Mouse (Mus musculus): ENCODE measurements around the gene Tcte3. TPM values are rescaled to one million over a fixed set of nuclear protein-coding genes. Genes with fewer than 3 reads are reported as not detected.
"Not testable (repeated sequence)": the region's sequence is repeated elsewhere in the genome, so short reads cannot be mapped to it uniquely, and the experiment has no call there.

Gene Tcte3
- polyA plus RNA-seq, 1 experiment from 2014 or later = not detected

DNA sequence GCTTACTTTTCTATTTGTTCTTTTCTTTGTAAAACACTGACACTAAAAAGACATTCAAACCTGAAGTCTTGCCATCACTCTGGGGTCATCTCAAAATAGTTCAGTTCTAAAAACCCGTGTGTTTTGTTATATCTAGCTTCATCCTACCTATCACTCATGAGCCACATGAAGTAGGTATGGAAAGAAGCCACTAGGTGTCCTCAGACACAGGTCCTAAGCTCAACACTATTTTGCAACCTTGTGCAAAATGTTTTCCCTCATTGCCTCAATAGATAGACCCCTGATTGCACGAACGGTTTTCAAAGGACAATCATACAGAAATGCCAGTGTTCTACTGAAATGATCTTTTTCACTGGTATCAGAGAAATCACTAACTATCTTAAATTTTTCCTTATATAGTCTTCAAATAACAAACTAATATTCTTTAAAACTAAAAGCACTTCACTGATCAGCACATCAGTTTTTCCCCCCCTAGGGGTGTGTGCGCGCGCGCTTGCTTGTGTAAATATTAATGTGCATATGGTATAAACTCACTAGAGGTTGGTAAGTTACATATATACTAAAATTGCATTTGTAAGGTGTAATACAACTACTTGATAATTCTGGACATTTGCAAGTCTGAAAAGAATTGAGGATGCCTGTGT lies 63.4 kb downstream of the Tcte3 start:
- not testable (repeated sequence) for H3K27me3 ChIP-seq; H3K9me3 ChIP-seq (replicated peaks); H3K9ac ChIP-seq; H3K4me3 ChIP-seq; H3K36me3 ChIP-seq; H3K4me1 ChIP-seq; H3K27ac ChIP-seq
- peak; percentile 11; the same call in 1 of the 2 replicates for ATAC-seq (ENCODE audit: low FRiP score)
- 5% methylated on average over 4 of the region's 7 CpGs for whole genome bisulfite sequencing
- peak overlapping the region; percentile 33; the same call in 1 of the 2 replicates for H3K4me2 ChIP-seq (replicated peaks)

Other genes with a start within 250 kb of the Tcte3 start
- gene Wdr27, start 98.3 kb downstream of the Tcte3 start, polyA plus RNA-seq (2016; fragmentation: Nextera tagmentation; extraction: Ambion mirVana) = 7.0 and 8.5 TPM in 2 replicates
- 37.5 and 39.5 TPM in 2 replicates for gene 1600012H06Rik, start 98.3 kb downstream of the Tcte3 start, polyA plus RNA-seq (2016; fragmentation: Nextera tagmentation; extraction: Ambion mirVana)
- 22.2 and 24.9 TPM in 2 replicates for gene Phf10, start 80.2 kb downstream of the Tcte3 start, polyA plus RNA-seq (2016; fragmentation: Nextera tagmentation; extraction: Ambion mirVana)
- 10.3 and 12.2 TPM in 2 replicates for gene 9030025P20Rik, start 63.0 kb downstream of the Tcte3 start, polyA plus RNA-seq (2016; fragmentation: Nextera tagmentation; extraction: Ambion mirVana)
- gene Gm3417, start 62.7 kb downstream of the Tcte3 start, polyA plus RNA-seq (2016; fragmentation: Nextera tagmentation; extraction: Ambion mirVana) = 1.1 TPM in 1 of 2 replicates, not detected in the other
- gene Gm3435, start 31.3 kb downstream of the Tcte3 start, polyA plus RNA-seq (2016; fragmentation: Nextera tagmentation; extraction: Ambion mirVana) = 10.3 and 11.7 TPM in 2 replicates
- 97.1 and 112 TPM in 2 replicates for gene Ermard, start 280 bp downstream of the Tcte3 start, polyA plus RNA-seq (2016; fragmentation: Nextera tagmentation; extraction: Ambion mirVana)
- 5.9 and 6.5 TPM in 2 replicates for gene Gm3448, start within 50 bp of the Tcte3 start, polyA plus RNA-seq (2016; fragmentation: Nextera tagmentation; extraction: Ambion mirVana)